Mouse (Mus musculus) forelimb bud, embryonic 11.5 days (tissue): Measurements from ENCODE around the gene Gse1.

ENCODE experiments used
- DNase-seq: peaks from one replicate; pipeline ENCODE4 v3.0.0-alpha.2; 2012; ENCODE audit warnings: low read depth, low spot score

Gene Gse1

GRCm38 (mm10) chr8:120534080-120534479 is 305.8 kb downstream of the Gse1 start:
- no peak for DNase-seq

GRCm38 (mm10) chr8:120534504-120535368 is 306.5 kb downstream of the Gse1 start:
- DNase-seq, result peak; percentile 86

GRCm38 (mm10) chr8:120535452-120536305 is 307.4 kb downstream of the Gse1 start:
- DNase-seq, result no peak

GRCm38 (mm10) chr8:120536306-120537206 is 308.3 kb downstream of the Gse1 start:
- DNase-seq, result no peak

- DNase-seq, result no peak
Measured at GRCm38 (mm10) chr8:120537207-120537817, 309.1 kb downstream of the Gse1 start.

DNA sequence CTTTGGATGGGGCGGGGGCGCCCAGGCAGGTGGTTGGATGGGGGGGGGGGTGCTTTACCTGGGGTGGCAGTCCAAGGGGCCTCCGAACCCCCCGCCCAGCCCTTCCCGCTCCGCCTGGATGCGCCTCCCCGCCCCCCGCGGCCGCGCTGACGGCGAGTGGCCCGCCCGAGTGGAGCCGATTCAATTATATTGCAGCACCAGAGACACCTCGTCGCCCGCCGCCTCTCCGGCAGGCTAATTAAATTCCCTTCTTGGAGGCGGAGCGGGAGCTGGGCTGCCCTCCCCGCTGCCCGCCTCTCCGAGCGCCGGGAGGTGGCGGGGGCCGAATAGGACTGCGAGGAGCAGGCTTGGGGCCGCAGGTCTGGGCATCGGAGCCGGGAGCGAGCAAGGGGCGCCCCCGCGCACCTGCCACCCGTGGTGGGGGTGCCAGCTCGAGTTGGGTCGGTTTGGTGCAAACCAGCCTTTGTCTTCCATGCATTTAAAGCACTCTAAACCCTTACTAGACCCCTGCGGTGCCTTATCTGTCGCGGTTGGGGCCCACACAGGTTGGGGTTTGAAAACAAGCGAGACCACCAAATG is 309.7 kb downstream of the Gse1 start:
- no peak for DNase-seq

DNA sequence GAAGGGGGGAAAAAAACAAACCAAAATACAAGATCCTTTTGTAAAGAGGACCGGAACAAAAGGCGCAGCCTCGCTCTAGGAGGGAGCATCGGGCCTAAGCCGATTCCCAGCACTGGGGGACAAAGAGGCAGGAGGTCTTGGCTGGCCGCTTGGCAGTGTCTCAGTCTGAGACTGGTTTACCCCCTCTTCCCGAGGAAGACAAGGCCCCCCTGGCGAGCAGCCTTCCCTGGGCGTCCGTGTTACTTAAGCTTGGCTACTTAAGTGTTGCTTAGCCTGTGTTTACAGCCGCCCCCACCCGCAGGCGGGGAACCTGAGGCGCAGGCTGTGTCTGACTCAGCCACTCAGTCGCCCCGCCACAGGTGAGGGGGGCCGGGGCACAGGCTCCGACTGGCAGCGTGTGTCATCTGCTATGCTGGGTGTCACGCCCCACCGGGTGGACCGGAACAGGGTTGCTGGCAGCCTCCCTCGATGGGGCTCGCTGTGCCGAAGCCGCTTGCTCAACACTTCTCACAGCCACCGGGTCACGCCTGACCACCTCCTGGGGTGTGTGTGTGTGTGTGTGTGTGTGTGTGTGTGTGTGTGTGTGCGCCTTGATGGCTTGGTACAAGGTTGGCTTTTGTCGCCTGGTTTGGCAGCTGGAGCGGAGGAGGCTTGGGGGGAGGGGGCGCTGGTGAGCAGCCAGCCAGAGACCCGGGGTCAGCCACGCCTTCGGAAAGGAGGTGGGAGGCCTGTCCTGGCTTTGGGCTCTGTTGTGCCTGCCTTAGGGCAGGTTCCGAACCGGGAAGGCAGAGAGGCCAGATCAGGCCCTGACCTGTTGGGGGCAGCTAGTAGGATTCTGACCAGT is 310.4 kb downstream of the Gse1 start:
- DNase-seq, result no peak

DNA sequence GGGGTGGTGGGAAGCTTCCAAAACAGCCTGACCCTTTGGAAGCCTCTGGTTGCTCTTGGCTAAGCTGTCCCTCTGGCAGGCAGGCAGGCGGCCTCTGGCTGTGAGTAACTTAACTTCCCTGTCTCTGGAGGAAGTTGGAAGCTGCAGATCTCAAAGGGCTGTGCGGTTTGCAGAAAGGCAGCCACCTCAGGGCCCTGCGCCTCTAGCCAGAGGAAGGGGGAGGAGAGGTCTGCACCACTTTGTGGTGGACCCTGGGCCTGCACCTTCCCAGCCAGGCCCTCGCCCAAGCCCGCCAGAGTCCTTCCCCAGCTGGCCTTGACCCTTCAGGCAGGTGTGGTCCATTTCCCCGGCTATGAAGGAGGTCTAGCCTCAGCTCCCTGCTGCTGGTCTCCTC is 311.1 kb downstream of the Gse1 start:
- DNase-seq, result no peak

- no peak for DNase-seq
Measured at GRCm38 (mm10) chr8:120539775-120540625, 311.7 kb downstream of the Gse1 start.

DNA sequence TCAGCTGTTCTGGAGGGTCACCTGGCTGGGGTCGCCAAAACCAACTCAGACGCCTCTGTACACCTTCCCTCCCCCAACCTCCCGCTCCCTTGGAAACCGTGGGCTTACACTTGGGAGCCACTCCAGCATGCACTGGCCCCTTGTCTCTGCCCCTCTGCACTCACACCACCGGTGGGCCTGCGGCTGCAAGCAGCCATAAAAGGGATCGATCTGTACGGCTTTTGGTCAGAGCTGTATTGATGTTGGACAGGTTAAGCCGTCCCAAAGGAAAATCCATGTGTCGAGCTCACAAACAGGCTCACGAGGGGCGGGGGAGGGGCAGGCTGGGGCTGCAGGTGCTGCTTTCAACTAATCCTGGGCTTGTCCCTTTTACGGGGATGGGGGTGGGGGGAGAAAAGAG is 314.7 kb downstream of the Gse1 start:
- DNase-seq, result no peak

DNA sequence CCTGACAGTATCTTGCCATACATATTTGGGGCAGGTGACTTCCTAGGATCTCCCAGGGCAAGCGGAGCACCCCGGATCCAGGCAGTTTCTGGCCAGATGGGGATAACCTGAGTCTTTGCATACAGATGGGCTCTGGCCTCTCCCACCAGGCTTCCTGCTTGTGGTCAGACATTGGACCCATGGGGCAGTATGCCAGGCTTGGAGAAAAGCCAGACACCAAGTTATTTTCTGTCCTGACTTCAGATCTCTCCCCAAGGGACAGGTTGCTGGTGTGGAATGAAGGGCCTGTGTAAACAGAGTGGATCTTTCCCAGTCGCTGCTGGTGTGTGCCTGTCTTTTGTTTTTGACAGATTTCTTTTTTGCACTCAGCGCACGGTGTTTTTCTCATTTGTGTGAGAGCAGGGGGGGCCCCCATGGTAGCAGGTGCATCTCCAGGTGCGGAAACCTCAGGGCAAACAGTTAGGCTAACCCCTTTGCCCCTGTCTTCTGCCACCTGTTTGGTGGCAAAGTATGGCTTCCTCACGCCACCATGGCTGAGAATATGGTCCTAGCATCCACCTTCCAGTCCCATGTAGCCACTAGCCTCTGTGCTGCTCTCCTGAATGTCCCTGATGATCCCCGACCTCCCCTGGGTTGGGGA is 315.3 kb downstream of the Gse1 start:
- no peak for DNase-seq

DNA sequence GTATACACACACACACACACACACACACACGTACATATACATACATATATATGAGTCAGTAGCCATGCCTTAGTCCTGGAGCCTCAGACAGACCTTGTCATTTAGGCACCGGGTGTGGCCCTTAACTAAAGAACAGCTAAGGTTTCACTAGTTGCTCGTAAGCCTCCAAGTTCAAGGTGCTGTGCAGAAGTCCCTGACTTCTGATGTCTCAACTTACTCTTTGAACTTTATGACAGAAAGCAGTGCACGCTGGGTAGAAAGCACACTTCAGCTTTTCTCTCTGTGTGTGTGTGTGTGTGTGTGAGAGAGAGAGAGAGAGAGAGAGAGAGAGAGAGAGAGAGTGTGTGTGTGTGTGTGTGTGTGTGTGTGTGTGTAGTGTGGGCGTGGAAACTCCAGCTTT is 315.9 kb downstream of the Gse1 start:
- DNase-seq, result no peak

DNA sequence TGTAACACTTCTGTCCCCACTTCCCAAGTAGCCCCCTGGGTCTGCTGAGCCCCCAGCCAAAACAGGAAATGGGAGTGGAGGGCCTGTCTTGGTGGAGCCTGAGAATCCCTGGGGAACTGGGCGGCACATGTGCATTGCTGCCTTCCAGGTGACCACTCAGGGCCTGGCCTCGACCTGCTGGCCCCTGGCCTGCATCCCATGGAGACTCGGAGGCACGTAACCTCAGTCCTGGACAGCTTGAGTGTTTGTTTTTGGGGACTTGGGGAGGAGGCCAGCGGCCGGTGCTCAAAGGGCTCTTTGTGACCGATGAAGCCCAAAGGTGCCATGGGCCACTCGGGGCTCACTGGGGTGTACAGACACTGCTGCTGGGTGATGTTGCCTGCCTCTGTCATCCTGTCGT is 319.3 kb downstream of the Gse1 start:
- DNase-seq, result no peak

GRCm38 (mm10) chr8:120548313-120548761 is 320.1 kb downstream of the Gse1 start:
- DNase-seq, result peak; percentile 20

- DNase-seq, result peak; percentile 31
Measured at GRCm38 (mm10) chr8:120549321-120549921, 321.2 kb downstream of the Gse1 start.

GRCm38 (mm10) chr8:120549922-120550321 is 321.7 kb downstream of the Gse1 start:
- DNase-seq, result peak; percentile 38

DNA sequence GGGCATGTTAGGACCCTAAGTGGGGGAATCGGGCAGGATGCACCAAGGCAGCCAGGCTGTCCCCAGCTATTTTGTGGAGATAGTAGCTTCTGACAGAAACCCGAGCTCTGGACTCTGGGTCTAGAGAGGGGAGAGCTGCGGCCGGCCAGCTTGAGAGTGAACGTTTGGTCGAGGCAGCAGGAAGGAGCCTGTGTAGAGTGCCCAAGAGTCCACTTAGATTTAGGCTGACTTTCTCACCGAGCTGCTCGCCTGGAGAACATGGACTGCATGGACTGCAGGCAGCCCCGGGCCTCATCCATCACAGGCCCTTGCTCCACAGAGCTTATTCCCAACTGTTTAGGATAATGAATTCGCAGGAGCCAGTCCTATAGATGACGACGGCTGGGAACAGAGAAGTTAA is 322.2 kb downstream of the Gse1 start:
- DNase-seq, result no peak
